Mouse (Mus musculus) G1E (cell line): ENCODE data around the gene Plxnc1.

ENCODE experiments used
- CTCF ChIP-seq: IDR thresholded peaks from 2 replicates; pipeline ENCODE4 v1.5.1; 2012; ENCODE audit warnings: low read depth, low read length, inconsistent platforms, mixed read lengths
- TAL1 ChIP-seq: conservative IDR thresholded peaks from 2 replicates; pipeline ENCODE4 v1.6.1; 2012; ENCODE audit warnings: low read depth, low read length, inconsistent platforms, mixed read lengths

GRCm38 (mm10) chr10:94919960-94920359, 24.7 kb downstream of the Plxnc1 start:
- TF ChIP-seq CTCF = no peak
- TF ChIP-seq TAL1 = no peak
